In the genomic region with DNA sequence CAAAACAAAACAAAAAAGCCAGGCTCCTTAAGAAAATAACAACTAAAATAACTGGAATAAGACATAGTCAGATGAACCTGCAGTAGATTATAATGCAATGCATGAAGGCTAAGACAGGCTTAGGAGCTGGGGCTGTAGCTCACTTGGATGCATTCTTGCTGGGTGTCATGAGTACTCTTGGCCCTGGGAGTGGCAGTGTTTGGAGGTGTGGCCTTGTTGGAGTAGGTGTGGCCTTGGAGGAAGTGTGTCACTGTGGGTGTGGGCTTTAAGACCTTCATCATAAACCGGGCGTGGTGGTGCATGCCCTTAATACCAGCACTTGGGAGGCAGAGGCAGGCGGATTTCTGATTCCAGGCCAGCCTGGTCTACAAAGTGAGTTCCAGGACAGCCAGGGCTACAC, we compare ENCODE assay signal across 22 mouse cellular contexts. TPM values are rescaled to one million over a fixed set of nuclear protein-coding genes. Genes with fewer than 3 reads are reported as not detected.
DNase-seq lines count a peak whose midpoint lies in the region; ATAC-seq lines count a peak whose summit lies in the region.
"Had no signal": no experiment of that assay in that cellular context is flagged by ENCODE, and none has a peak within 500 bp of the region (broad histone marks: within the 10 kb centered on the region; RNA-seq: fewer than 3 reads in every experiment).

No protein-coding gene starts in this region.

- ATAC-seq in liver, embryonic 13.5 days (ENCODE audit: low read depth) = peak; percentile 66
- ATAC-seq in stomach, embryonic 15.5 days (ENCODE audit: insufficient read depth, low FRiP score, low read depth) = peak; percentile 63; the same call in 1 of the 2 replicates
- ATAC-seq: forebrain, embryonic 16.5 days; hindbrain, postnatal 0 days; Patski had no signal

- no peak overlapping the region for H3K9ac ChIP-seq in liver, embryonic 13.5 days
- no peak overlapping the region for H3K9ac ChIP-seq in stomach, embryonic 15.5 days
- H3K9ac ChIP-seq: midbrain, embryonic 12.5 days had no signal

- H3K27me3 ChIP-seq in liver, embryonic 13.5 days = no peaks in the 10 kb centered on the region
- H3K27me3 ChIP-seq in stomach, embryonic 15.5 days (replicated peaks) = no peaks in the 10 kb centered on the region
- H3K27me3 ChIP-seq: midbrain, embryonic 12.5 days; Patski had no signal

- no peaks in the 10 kb centered on the region for H3K36me3 ChIP-seq in liver, embryonic 13.5 days
- no peaks in the 10 kb centered on the region for H3K36me3 ChIP-seq in stomach, embryonic 15.5 days
- H3K36me3 ChIP-seq: midbrain, embryonic 12.5 days had no signal

- H3K4me2 ChIP-seq in liver, embryonic 13.5 days = 0 out of 2 replicates have a peak overlapping the region, but pooled peaks have one; percentile 19
- H3K4me2 ChIP-seq in stomach, embryonic 15.5 days = no peak overlapping the region
- H3K4me2 ChIP-seq: midbrain, embryonic 12.5 days had no signal

- no peaks in the 10 kb centered on the region for H3K9me3 ChIP-seq in liver, embryonic 13.5 days (replicated peaks)
- no peaks in the 10 kb centered on the region for H3K9me3 ChIP-seq in stomach, embryonic 15.5 days
- H3K9me3 ChIP-seq: midbrain, embryonic 12.5 days had no signal

- 60% methylated on average over 3 of the region's 3 CpGs for WGBS in liver, embryonic 13.5 days (ENCODE audit: insufficient replicate concordance)
- WGBS in stomach, embryonic 15.5 days = 97% methylated on average over 3 of the region's 3 CpGs

- H3K27ac ChIP-seq in liver, embryonic 13.5 days = peak overlapping the region; percentile 85
- H3K27ac ChIP-seq in stomach, embryonic 15.5 days = no peak overlapping the region
- H3K27ac ChIP-seq: hindbrain, postnatal 0 days; midbrain, embryonic 12.5 days had no signal

- peaks cover 75% of the 10 kb centered on the region for H3K4me1 ChIP-seq in liver, embryonic 13.5 days (replicated peaks)
- H3K4me1 ChIP-seq in stomach, embryonic 15.5 days = no peaks in the 10 kb centered on the region
- H3K4me1 ChIP-seq: midbrain, embryonic 12.5 days had no signal

- DNase-seq in spleen, adult 12 weeks (ENCODE audit: low spot score) = peak; percentile 21
- no peak for DNase-seq in spleen, postnatal 14 days (ENCODE audit: low spot score in 2 of 2)
- DNase-seq in ZHBTc4 (ENCODE audit: low read depth, low spot score) = peak; percentile 78
- peak; percentile 68 for DNase-seq in liver, embryonic 13.5 days
- DNase-seq in layer of hippocampus, adult 9-10 months (ENCODE audit: low spot score) = no peak
- DNase-seq in gastrocnemius, postnatal 4 days (ENCODE audit: low spot score in 2 of 2) = no peak
- DNase-seq in layer of hippocampus, postnatal 36 days = no peak
- DNase-seq: adrenal gland, adult 2 months; cerebellum, adult 9-10 months; lung, postnatal 4 days had no signal

- no peak overlapping the region for H3K4me3 ChIP-seq in liver, embryonic 13.5 days (replicated peaks)
- H3K4me3 ChIP-seq in stomach, embryonic 15.5 days (replicated peaks) = no peak overlapping the region
- H3K4me3 ChIP-seq: erythroblast, embryonic 14.5 days; midbrain, embryonic 12.5 days; myocyte had no signal

RNA-seq across cellular contexts. Expression of a gene that starts 18.3 kb away (rescaled TPM):
- 0.03 TPM in 1 of 2 replicates, not detected in the other for polyA plus RNA-seq in liver, embryonic 13.5 days (2015; fragmentation: Nextera tagmentation; extraction: Ambion mirVana)
- polyA plus RNA-seq in stomach, embryonic 15.5 days (2015; fragmentation: Nextera tagmentation; extraction: Ambion mirVana) = 0.06 TPM in 2 replicates
- under 1 TPM in 1 of 2 experiments, not detected in 1; 0.08 TPM for total RNA-seq in gastrocnemius, postnatal 4 days (2021)
- total RNA-seq in layer of hippocampus, postnatal 36 days (2021) = 10 to 100 TPM in 1 of 2 experiments, 1 to 10 TPM in 1; 9.3 to 12.4 TPM
- total RNA-seq: gastrocnemius, adult 18-20 months; heart, postnatal 25 days; liver, adult 2 months; neutrophil, adult 5-6 weeks had no signal
- polyA plus RNA-seq: erythroblast, embryonic 14.5 days; kidney, embryonic 16.5 days; liver, adult 2 months; myocyte; Patski had no signal

RNA-seq across cellular contexts. Expression of a gene that starts 56.0 kb away (rescaled TPM):
- polyA plus RNA-seq in liver, embryonic 13.5 days (2015; fragmentation: Nextera tagmentation; extraction: Ambion mirVana) = 44.1 and 50.4 TPM in 2 replicates
- polyA plus RNA-seq in stomach, embryonic 15.5 days (2015; fragmentation: Nextera tagmentation; extraction: Ambion mirVana) = 43.8 and 48.4 TPM in 2 replicates
- 10 to 100 TPM; 20.0 to 20.9 TPM for total RNA-seq in gastrocnemius, postnatal 4 days (2021)
- total RNA-seq in layer of hippocampus, postnatal 36 days (2021) = 10 to 100 TPM; 94.7 to 97.6 TPM

Comparison
In these comparisons a context has a peak if more than half of its experiments do, and no peak if none do; other contexts are left out.
1. DNase-seq: peak in spleen, adult 12 weeks (single experiment), ZHBTc4 (single experiment) and liver, embryonic 13.5 days (single experiment); none in spleen, postnatal 14 days (0 of 2), layer of hippocampus, adult 9-10 months (single experiment), gastrocnemius, postnatal 4 days (0 of 2) and layer of hippocampus, postnatal 36 days (0 of 2).
2. RNA of a gene that starts 18.3 kb away (total RNA-seq): 9.3 to 12.4 TPM in layer of hippocampus, postnatal 36 days; 0.08 TPM in gastrocnemius, postnatal 4 days; every median in the first group is over 4 times any median in the second.
3. RNA of a gene that starts 56.0 kb away (total RNA-seq): 94.7 to 97.6 TPM in layer of hippocampus, postnatal 36 days; 20.0 to 20.9 TPM in gastrocnemius, postnatal 4 days; every median in the first group is over 4 times any median in the second.